Mouse (Mus musculus): ENCODE measurements around the gene Grb10. TPM values are rescaled to one million over a fixed set of nuclear protein-coding genes. Genes with fewer than 3 reads are reported as not detected.

Gene Grb10
- polyA plus RNA-seq, 1 experiment = 20.5 TPM

DNA sequence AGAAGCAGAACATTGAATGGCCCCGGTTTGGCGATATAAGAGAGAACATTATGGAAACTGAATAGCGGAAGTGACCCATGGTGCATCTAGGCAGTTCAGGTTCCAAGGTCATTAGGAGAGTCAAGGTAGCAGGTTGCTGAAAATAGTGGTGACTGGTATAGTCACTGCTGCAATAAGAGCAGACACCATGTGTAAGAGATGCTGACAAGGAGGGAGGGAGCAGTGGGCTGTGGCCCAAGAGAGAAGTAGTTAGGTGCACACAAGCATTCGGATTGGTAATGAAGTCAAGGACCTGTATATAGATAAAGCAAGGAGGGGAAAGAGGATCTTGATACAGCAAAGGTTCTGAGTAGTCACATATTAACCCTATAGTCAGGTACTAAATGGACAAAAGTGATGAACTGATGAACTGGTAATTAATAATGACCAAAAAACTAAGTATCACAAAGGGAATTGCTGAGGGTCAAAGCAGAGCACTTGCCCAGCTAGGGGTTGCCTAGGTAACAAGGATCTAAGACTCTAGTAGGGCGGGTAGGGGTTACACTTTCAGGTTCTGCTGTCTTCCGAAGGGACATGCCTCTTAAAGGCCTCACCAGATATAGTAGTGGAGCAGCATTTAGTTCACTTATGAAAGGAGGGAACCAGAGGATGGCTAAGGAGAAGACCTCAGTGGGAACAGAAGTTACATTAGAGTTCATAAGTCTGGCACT lies 65.9 kb downstream of the Grb10 start:
- 90% methylated on average over 6 of the region's 6 CpGs for WGBS
- no peak for TF ChIP-seq CTCF (conservative IDR thresholded peaks at IDR 0.05; ENCODE audit: insufficient read depth, insufficient read length, low read depth, low read length)
- TF ChIP-seq POLR2A (IDR thresholded peaks at IDR 0.05; ENCODE audit: low read depth, low read length) = no peak
- no peak overlapping the region for H3K27ac ChIP-seq (ENCODE audit: insufficient read depth, low read depth, low read length)
- no peak for DNase-seq
- no peaks in the 10 kb centered on the region for H3K36me3 ChIP-seq (ENCODE audit: control insufficient read depth, insufficient read depth, low read length)
- H3K4me3 ChIP-seq (ENCODE audit: insufficient read depth, low read depth, low read length) = no peak overlapping the region
- no peaks in the 10 kb centered on the region for H3K4me1 ChIP-seq (ENCODE audit: control insufficient read depth, insufficient read depth, low read length)
- H3K27me3 ChIP-seq (replicated peaks; ENCODE audit: control insufficient read depth, insufficient read depth, low read length) = no peaks in the 10 kb centered on the region

DNA sequence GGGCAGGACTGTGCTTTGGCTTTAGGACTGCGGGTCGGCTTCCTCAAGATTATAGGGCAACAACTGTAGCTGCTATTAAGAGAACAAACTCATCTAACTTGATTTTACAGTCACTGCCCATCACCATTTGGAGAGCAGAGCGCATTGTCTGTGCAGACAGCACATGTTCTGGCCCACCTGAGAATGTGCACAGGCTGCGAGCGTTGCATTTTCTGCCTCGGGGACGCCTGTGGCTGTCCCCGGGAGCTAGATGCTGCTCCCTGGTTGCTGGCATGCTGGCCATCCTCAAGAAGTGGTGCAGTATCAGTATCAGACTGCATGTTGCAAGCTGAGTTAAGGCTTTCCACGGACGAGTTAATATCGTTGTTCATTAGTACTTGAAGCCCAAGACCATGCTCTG lies 68.2 kb downstream of the Grb10 start:
- Histone ChIP-seq H3K36me3 (ENCODE audit: control insufficient read depth, insufficient read depth, low read length) (no peaks in the 10 kb centered on the region), H3K27ac (ENCODE audit: insufficient read depth, low read depth, low read length) (no peak overlapping the region), H3K4me1 (ENCODE audit: control insufficient read depth, insufficient read depth, low read length) (peaks cover 10% of the 10 kb centered on the region), H3K4me3 (ENCODE audit: insufficient read depth, low read depth, low read length) (no peak overlapping the region), H3K27me3 (replicated peaks; ENCODE audit: control insufficient read depth, insufficient read depth, low read length) (no peaks in the 10 kb centered on the region)
- 92% methylated on average over 11 of the region's 11 CpGs for WGBS
- no peak for TF ChIP-seq POLR2A (IDR thresholded peaks at IDR 0.05; ENCODE audit: low read depth, low read length)
- TF ChIP-seq CTCF (conservative IDR thresholded peaks at IDR 0.05; ENCODE audit: insufficient read depth, insufficient read length, low read depth, low read length) = no peak
- DNase-seq = no peak

DNA sequence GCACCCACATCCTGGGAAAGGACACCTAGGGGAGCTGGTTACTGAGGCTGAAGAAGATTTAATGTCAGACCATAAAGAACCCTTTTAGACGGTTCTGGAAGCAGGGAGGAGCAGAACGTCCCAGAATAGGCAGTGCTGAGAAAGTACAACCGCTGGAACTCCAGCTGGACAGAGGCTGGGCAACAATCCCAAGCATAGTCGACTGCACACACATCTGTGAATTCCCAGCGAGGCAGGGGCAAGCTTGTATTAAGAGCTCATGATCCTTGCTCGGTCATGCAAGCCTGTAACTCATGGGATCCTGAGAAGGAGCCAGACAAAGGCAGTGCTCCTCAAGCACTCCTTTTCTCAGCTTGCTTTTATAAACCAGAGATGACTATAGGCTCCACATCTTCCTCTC lies 69.7 kb downstream of the Grb10 start:
- peak; percentile 46 for DNase-seq
- H3K27me3 ChIP-seq (replicated peaks; ENCODE audit: control insufficient read depth, insufficient read depth, low read length) = no peaks in the 10 kb centered on the region
- H3K36me3 ChIP-seq (ENCODE audit: control insufficient read depth, insufficient read depth, low read length) = no peaks in the 10 kb centered on the region
- TF ChIP-seq CTCF (conservative IDR thresholded peaks at IDR 0.05; ENCODE audit: insufficient read depth, insufficient read length, low read depth, low read length) = no peak
- TF ChIP-seq POLR2A (IDR thresholded peaks at IDR 0.05; ENCODE audit: low read depth, low read length) = no peak
- 27% methylated on average over 6 of the region's 6 CpGs for WGBS
- no peak overlapping the region for H3K27ac ChIP-seq (ENCODE audit: insufficient read depth, low read depth, low read length)
- H3K4me3 ChIP-seq (ENCODE audit: insufficient read depth, low read depth, low read length) = no peak overlapping the region
- H3K4me1 ChIP-seq (ENCODE audit: control insufficient read depth, insufficient read depth, low read length) = peaks cover 10% of the 10 kb centered on the region

DNA sequence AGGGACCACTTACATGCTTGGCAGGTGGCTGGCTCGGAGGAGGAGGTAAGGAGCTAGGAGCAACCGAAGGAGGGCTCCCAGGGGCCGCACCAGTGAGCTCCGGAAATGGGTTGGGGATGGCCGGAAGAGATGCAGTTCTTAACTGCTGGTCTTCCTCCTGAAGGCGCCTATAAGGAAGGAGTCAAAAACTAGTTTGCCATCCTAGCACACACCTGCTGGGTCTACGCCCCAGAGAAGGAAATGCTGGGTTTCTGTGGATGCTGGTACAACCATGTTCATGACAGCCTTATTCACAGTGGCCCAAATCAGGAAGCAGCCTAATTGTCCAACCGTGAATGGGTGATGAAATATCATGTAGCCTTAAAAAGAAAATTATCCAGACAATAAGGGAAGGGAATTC lies 71.0 kb downstream of the Grb10 start:
- DNase-seq = no peak
- WGBS = 76% methylated on average over 8 of the region's 8 CpGs
- no peak for TF ChIP-seq POLR2A (IDR thresholded peaks at IDR 0.05; ENCODE audit: low read depth, low read length)
- TF ChIP-seq CTCF (conservative IDR thresholded peaks at IDR 0.05; ENCODE audit: insufficient read depth, insufficient read length, low read depth, low read length) = no peak
- Histone ChIP-seq H3K4me3 (ENCODE audit: insufficient read depth, low read depth, low read length) (no peak overlapping the region), H3K27me3 (replicated peaks; ENCODE audit: control insufficient read depth, insufficient read depth, low read length) (no peaks in the 10 kb centered on the region), H3K4me1 (ENCODE audit: control insufficient read depth, insufficient read depth, low read length) (peaks cover 10% of the 10 kb centered on the region), H3K27ac (ENCODE audit: insufficient read depth, low read depth, low read length) (no peak overlapping the region), H3K36me3 (ENCODE audit: control insufficient read depth, insufficient read depth, low read length) (no peaks in the 10 kb centered on the region)

DNA sequence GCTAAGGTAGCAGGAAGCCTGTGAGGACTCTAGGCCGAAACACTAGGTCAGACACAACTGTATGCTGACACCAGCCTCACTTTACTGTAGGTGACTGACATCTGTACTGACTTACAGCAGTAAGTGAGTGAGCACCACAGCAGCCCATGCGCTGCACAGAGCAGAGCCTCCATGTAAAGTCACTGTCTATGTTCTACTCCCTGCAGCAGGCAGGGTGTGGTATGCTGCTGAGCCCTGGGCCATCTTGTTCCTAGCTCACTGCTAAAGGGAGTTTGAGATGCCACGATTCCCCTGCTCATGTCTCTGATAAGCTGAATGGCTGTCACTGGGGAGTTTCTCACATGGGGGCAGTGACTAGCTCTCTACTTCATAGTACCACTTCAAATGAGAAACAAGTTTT lies 72.3 kb downstream of the Grb10 start:
- Histone ChIP-seq H3K4me1 (ENCODE audit: control insufficient read depth, insufficient read depth, low read length) (peaks cover 10% of the 10 kb centered on the region), H3K27me3 (replicated peaks; ENCODE audit: control insufficient read depth, insufficient read depth, low read length) (no peaks in the 10 kb centered on the region), H3K36me3 (ENCODE audit: control insufficient read depth, insufficient read depth, low read length) (no peaks in the 10 kb centered on the region), H3K4me3 (ENCODE audit: insufficient read depth, low read depth, low read length) (no peak overlapping the region), H3K27ac (ENCODE audit: insufficient read depth, low read depth, low read length) (no peak overlapping the region)
- no peak for DNase-seq
- whole genome bisulfite sequencing = 83% methylated on average over 3 of the region's 3 CpGs
- TF ChIP-seq CTCF (conservative IDR thresholded peaks at IDR 0.05; ENCODE audit: insufficient read depth, insufficient read length, low read depth, low read length) (no peak), POLR2A (IDR thresholded peaks at IDR 0.05; ENCODE audit: low read depth, low read length) (no peak)

DNA sequence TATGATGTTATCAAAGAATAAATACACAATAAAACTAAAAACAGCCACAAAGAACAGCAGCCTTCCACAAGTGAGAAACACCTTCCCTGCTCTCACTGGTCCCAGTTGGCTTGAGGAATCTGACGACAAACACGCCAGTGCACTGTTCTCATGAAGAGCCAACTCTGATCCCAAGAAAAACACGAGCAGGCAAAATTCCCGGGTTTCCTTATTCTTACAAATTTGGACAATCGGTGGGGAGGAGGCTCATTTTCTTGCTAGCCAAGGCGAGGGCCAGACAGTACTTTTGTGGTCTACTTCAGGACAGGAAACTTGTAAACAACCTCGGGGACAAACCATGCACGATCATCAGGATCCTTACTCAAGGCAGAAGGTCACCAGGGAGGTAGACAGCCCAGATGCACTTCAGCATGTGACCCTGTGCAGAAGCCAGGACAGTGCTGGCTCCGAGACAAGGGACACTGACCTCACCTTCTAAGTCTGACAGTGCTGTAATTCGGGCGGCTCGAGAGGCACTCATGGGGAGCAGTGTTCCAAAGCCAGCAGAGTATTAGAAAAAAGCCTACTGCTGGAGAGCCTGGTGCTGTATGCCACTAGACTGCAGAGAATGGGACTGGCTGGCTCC lies 72.9 kb downstream of the Grb10 start:
- WGBS = 32% methylated on average over 12 of the region's 12 CpGs
- peak; percentile 94 for DNase-seq
- Histone ChIP-seq H3K27me3 (replicated peaks; ENCODE audit: control insufficient read depth, insufficient read depth, low read length) (no peaks in the 10 kb centered on the region), H3K36me3 (ENCODE audit: control insufficient read depth, insufficient read depth, low read length) (no peaks in the 10 kb centered on the region), H3K4me3 (ENCODE audit: insufficient read depth, low read depth, low read length) (no peak overlapping the region), H3K4me1 (ENCODE audit: control insufficient read depth, insufficient read depth, low read length) (peaks cover 13% of the 10 kb centered on the region), H3K27ac (ENCODE audit: insufficient read depth, low read depth, low read length) (peak overlapping the region; percentile 6; the same call in 1 of the 2 replicates)
- TF ChIP-seq POLR2A (IDR thresholded peaks at IDR 0.05; ENCODE audit: low read depth, low read length) = no peak
- no peak for TF ChIP-seq CTCF (conservative IDR thresholded peaks at IDR 0.05; ENCODE audit: insufficient read depth, insufficient read length, low read depth, low read length)

DNA sequence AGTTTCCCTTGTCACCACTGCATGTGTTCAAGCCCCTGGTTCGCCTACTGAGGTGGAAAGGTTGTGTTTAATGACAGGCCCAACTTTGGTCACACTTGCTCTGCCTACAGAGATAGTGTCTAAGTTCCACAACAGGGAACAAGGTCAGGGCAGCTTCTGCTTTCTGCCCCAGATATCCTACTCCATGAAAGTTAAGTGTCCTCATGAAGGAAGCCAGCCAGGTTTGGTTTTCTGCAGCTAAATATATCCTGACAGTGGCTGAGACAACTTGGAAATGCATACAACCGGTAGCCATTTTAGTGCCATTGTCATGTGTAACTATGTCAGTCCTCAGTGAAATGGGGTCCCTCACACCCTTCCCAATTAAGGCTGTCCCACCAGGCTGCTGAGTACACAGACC lies 73.8 kb downstream of the Grb10 start:
- H3K4me1 ChIP-seq (ENCODE audit: control insufficient read depth, insufficient read depth, low read length) = peaks cover 13% of the 10 kb centered on the region
- H3K4me3 ChIP-seq (ENCODE audit: insufficient read depth, low read depth, low read length) = no peak overlapping the region
- H3K27ac ChIP-seq (ENCODE audit: insufficient read depth, low read depth, low read length) = no peak overlapping the region
- WGBS = 89% methylated on average over 2 of the region's 2 CpGs
- H3K36me3 ChIP-seq (ENCODE audit: control insufficient read depth, insufficient read depth, low read length) = no peaks in the 10 kb centered on the region
- DNase-seq = no peak
- H3K27me3 ChIP-seq (replicated peaks; ENCODE audit: control insufficient read depth, insufficient read depth, low read length) = no peaks in the 10 kb centered on the region
- TF ChIP-seq POLR2A (IDR thresholded peaks at IDR 0.05; ENCODE audit: low read depth, low read length) = no peak
- no peak for TF ChIP-seq CTCF (conservative IDR thresholded peaks at IDR 0.05; ENCODE audit: insufficient read depth, insufficient read length, low read depth, low read length)

Data from kidney, adult 2 months (tissue).